Mouse (Mus musculus) liver, adult (tissue): ENCODE data around the gene Gng7.

ENCODE experiments used
- GATA4 ChIP-seq: IDR thresholded peaks from 2 replicates; pipeline ENCODE4 v1.6.1; 2014; ENCODE audit warnings: mild to moderate bottlenecking, low read length; ENCODE audit not compliant: insufficient replicate concordance

The Gng7 gene

GRCm38 (mm10) chr10:80949081-80949480 is 65.7 kb downstream of the Gng7 start:
- TF ChIP-seq GATA4 = no peak

- TF ChIP-seq GATA4 = no peak
Observed at GRCm38 (mm10) chr10:80948570-80948969, 66.2 kb downstream of the Gng7 start.

GRCm38 (mm10) chr10:80947802-80948201 is 66.9 kb downstream of the Gng7 start:
- TF ChIP-seq GATA4 = no peak

GRCm38 (mm10) chr10:80946684-80947437 is 67.9 kb downstream of the Gng7 start:
- no peak for TF ChIP-seq GATA4

GRCm38 (mm10) chr10:80944231-80944630 is 70.5 kb downstream of the Gng7 start:
- TF ChIP-seq GATA4 = no peak

GRCm38 (mm10) chr10:80943701-80944100 is 71.0 kb downstream of the Gng7 start:
- no peak for TF ChIP-seq GATA4

- no peak for TF ChIP-seq GATA4
Observed at GRCm38 (mm10) chr10:80942919-80943318, 71.8 kb downstream of the Gng7 start.

GRCm38 (mm10) chr10:80940988-80941347 is 73.8 kb downstream of the Gng7 start:
- no peak for TF ChIP-seq GATA4

- no peak for TF ChIP-seq GATA4
Observed at GRCm38 (mm10) chr10:80940320-80940987, 74.3 kb downstream of the Gng7 start.

- no peak for TF ChIP-seq GATA4
Observed at GRCm38 (mm10) chr10:80939671-80940070, 75.1 kb downstream of the Gng7 start.

GRCm38 (mm10) chr10:80938831-80939550 is 75.8 kb downstream of the Gng7 start:
- TF ChIP-seq GATA4 = no peak

GRCm38 (mm10) chr10:80937646-80938045 is 77.1 kb downstream of the Gng7 start:
- no peak for TF ChIP-seq GATA4

- no peak for TF ChIP-seq GATA4
Observed at GRCm38 (mm10) chr10:80936810-80937164, 78.0 kb downstream of the Gng7 start.

- TF ChIP-seq GATA4 = no peak
Observed at GRCm38 (mm10) chr10:80936135-80936809, 78.5 kb downstream of the Gng7 start.

GRCm38 (mm10) chr10:80935698-80936097 is 79.0 kb downstream of the Gng7 start:
- TF ChIP-seq GATA4 = no peak
